Mouse (Mus musculus) left cerebral cortex, adult 11 months (tissue): ENCODE measurements around the gene Cbfa2t3.

Experiments
- DNase-seq: peaks from one replicate; pipeline ENCODE4 v3.0.0; 2022; ENCODE audit warnings: low spot score

The Cbfa2t3 gene

GRCm38 (mm10) chr8:122686879-122687278, 12.0 kb downstream of the Cbfa2t3 start:
- no peak for DNase-seq

GRCm38 (mm10) chr8:122685097-122685861, 13.6 kb downstream of the Cbfa2t3 start:
- no peak for DNase-seq

- no peak for DNase-seq
These were observed 16.1 kb downstream of the Cbfa2t3 start for GRCm38 (mm10) chr8:122682820-122683219.

GRCm38 (mm10) chr8:122680171-122680570, 18.7 kb downstream of the Cbfa2t3 start:
- DNase-seq, result no peak

- DNase-seq, result no peak
These were observed 19.5 kb downstream of the Cbfa2t3 start for GRCm38 (mm10) chr8:122679325-122679920.

- DNase-seq, result no peak
These were observed 20.1 kb downstream of the Cbfa2t3 start for GRCm38 (mm10) chr8:122678896-122679210.

- no peak for DNase-seq
These were observed 20.6 kb downstream of the Cbfa2t3 start for GRCm38 (mm10) chr8:122678061-122678895.

GRCm38 (mm10) chr8:122677481-122678021, 21.4 kb downstream of the Cbfa2t3 start:
- DNase-seq, result no peak

GRCm38 (mm10) chr8:122676621-122677480, 22.1 kb downstream of the Cbfa2t3 start:
- no peak for DNase-seq

GRCm38 (mm10) chr8:122675596-122676420, 23.1 kb downstream of the Cbfa2t3 start:
- no peak for DNase-seq

- DNase-seq, result no peak
These were observed 23.9 kb downstream of the Cbfa2t3 start for GRCm38 (mm10) chr8:122674999-122675398.

- no peak for DNase-seq
These were observed 24.9 kb downstream of the Cbfa2t3 start for GRCm38 (mm10) chr8:122673989-122674388.

- no peak for DNase-seq
These were observed 27.0 kb downstream of the Cbfa2t3 start for GRCm38 (mm10) chr8:122671894-122672293.

GRCm38 (mm10) chr8:122670718-122671117, 28.2 kb downstream of the Cbfa2t3 start:
- no peak for DNase-seq

GRCm38 (mm10) chr8:122670001-122670400, 28.9 kb downstream of the Cbfa2t3 start:
- no peak for DNase-seq

- no peak for DNase-seq
These were observed 29.5 kb downstream of the Cbfa2t3 start for GRCm38 (mm10) chr8:122669370-122669769.

- DNase-seq, result no peak
These were observed 31.1 kb downstream of the Cbfa2t3 start for GRCm38 (mm10) chr8:122667854-122668253.

- no peak for DNase-seq
These were observed 32.1 kb downstream of the Cbfa2t3 start for GRCm38 (mm10) chr8:122666827-122667226.

- DNase-seq, result no peak
These were observed 32.6 kb downstream of the Cbfa2t3 start for GRCm38 (mm10) chr8:122666338-122666764.

GRCm38 (mm10) chr8:122665667-122666316, 33.1 kb downstream of the Cbfa2t3 start:
- no peak for DNase-seq
